Mouse (Mus musculus) thymus, postnatal 4 days (tissue): ENCODE measurements at regions not wholly inside any gene's neighbourhood (a gene's known extent, or its start where the extent isn't known, plus 50 kb on each side); places are given as distances from the start of the nearest gene placed in this dataset.
A peak's percentile ranks its signal among the peaks of the same experiment; 100 is the strongest.

Experiments used
- DNase-seq: peaks from one replicate; pipeline ENCODE4 v3.0.0; 2021

DNA sequence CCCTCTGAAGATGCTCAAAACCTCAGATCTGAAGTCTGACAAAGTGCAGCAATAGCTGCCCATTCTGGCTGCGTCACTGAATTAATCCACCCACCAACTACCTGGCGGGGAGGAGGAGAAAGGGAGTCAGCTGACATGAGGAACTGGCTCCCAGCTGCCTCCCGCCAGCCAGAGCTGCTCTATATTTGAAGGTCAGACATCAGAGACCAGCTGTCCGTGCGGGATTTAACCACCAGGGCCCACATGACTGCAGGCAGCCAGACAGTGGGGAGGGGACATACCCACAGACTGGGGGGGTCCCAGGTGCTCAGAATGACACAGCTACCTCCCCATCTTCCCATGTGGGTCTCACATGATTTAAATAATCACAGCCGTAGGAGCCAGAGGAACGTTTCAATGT is 94.8 kb upstream of the Aldh1b1 start:
- no peak for DNase-seq

DNA sequence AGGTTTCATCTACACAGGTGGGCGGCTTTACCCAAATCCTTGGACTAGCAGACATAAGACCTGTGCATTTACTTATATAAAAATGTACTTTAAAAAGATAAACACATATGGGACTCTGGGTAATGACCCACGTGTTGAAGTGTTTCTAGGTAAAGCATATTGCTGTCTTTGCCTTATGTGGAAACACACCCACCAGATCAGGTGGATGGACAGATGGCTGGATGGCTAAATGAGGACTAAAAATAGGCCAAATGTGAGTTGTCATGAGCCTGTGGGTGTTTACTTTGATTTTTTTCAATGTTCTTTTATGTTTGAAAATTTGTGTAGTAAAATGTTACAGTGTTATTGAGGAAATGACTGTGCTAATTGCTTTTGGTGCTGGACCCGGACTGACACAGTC is 99.2 kb upstream of the Aldh1b1 start:
- DNase-seq = no peak

DNA sequence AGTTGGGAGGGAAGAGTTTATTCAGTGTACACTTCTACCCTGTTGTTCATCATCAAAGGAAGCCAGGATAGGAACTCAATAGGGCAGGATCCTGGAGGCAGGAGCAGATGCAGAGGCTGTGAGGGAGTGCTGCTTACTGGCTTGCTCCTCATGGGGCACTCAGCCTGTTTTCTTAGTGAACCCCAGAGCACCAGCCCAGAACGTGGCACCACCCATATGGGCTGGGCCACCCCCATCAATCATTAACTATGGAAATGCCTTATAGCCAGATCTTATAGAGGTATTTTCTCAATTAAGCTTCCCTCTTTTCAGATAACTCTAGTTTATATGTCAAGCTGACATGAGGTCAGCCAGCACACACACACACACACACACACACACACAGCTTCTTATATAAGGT is 103.6 kb upstream of the Aldh1b1 start:
- DNase-seq = no peak

DNA sequence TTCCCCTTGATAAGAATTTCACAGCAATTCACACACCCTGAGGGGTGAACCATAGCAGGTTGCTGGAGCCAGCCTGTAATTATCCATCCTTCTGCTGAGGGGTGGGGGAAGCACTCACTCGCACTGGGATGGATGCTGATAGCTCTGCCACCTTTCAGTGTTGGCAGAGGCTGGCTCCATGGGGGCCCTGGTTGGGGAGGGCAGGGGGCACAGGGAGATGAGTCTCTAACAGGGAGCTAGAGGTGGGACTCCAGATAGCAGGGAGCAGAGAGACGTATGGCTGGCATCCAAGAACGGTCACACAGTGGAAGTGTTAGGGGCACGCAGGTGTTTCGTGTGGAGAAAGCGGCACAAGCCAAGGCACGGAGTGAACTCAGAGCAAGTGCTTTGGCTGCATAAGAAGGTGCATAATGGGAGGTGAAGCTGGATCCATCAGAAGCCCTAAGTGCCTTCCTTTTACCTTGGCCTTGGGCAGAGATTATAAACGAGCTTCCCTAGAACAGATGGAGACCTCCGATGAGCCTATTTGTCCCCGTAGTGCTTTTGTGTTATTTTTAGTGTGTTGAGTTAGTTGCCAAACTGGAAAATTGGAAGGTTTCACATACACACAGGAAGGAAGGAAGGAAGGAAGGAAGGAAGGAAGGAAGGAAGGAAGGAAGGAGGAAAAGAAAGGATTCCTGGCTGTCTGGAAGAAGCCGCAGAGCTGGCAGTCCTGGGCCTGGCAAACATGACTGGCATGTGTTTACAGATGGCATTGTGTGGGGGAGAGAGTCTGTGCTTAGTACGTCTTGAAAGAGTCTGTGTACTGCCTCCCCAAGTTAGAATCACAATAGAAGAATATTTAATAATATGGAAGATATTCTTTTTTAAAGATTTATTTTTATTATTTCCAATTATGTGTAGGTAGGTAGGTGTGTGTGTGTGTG is 108.6 kb upstream of the Aldh1b1 start:
- no peak for DNase-seq

DNA sequence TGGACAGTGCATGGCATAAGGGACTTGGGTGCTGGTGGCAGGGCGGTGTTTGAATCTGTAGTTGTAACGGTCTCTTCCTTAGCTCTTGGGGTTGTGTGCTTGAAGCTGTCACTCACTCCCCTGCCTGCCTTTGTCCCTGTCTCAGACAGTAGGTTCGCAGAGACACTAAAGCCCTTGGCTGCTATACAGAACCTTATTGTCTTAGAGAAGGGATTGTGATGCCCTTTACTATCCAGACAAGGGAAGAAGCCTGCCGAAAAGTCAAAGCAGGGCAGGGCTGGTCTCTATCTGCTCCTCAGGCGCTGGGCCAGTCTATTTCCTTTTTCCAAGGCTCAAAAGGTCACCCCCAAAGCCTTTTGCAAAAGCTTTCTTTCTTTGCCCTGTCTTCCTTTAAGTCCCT is 109.2 kb upstream of the Aldh1b1 start:
- no peak for DNase-seq

DNA sequence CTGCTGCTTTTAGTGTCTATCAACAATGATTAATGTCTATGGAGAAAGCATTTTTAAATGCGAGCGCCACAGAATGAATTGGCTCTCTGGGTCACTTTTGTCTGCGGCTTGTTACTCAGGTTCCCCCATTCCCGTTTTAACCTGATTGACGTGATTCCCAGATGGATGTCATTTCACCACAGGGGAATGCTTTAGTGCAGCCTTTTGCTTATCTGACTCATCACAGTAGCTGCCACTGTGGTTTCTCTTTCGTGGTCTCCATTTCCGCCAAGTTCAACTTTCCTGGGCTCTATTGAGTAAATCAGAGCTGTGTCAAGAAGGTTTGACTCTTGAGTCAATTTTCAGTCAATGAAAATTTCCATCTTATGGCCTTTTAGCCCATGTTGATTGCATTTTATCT is 110.6 kb upstream of the Aldh1b1 start:
- DNase-seq = no peak

DNA sequence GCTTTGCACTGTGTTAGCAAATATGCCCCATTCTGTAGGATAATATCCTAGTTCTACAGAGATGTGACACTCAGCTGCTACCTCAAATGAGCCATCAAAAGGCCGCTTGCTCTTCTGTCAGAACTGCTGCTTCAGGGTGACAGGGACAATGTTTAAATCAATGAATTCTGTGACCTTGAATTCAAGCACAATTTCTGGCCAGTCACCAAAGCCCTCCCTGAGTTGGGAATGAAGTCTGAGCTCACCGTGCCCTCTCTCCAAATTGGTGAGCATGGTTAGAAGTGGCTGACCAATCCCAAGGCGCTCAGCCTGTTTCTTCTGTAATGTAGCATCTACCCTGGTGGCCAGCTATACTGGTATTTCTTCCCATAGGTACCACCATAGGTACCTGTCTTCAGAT is 113.8 kb upstream of the Aldh1b1 start:
- DNase-seq = no peak

DNA sequence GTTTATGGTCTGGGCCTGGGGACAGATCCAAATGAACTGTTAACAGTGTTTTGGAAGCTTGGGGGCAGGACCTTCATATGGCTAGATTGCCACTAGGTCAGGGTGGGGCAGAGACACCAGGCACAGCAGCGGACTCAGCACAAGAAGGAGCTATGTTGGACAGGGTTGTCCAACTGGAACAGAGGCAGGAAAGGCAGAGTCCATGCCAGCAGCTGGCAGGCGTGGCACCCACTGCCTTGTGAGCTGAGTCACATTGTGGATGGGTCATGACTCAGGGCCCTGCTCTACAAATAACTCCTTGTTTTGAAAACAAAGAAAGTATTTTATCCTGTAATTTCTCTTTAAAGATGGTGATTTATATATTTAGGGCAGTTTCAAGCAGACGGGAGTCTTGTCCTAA is 115.6 kb upstream of the Aldh1b1 start:
- DNase-seq = no peak

DNA sequence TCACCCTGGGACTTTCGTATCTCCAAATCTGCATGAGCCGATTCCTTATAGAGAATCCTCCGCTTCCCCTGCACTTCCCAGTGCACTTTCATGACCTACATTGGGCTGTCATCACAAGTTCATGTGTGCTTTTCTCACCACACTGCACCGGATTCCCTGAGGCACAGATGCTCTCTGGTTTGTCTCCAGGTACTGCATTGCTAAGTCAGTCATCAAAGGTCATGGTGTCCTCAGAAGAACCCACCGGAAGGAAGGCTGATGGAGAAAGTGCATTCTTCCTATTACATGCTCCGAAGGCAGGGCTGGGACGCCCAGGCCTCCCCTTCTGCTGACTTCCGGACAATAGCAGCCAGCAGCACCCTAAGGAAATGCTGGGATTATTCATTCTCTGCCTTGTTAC is 116.1 kb upstream of the Aldh1b1 start:
- DNase-seq = no peak

DNA sequence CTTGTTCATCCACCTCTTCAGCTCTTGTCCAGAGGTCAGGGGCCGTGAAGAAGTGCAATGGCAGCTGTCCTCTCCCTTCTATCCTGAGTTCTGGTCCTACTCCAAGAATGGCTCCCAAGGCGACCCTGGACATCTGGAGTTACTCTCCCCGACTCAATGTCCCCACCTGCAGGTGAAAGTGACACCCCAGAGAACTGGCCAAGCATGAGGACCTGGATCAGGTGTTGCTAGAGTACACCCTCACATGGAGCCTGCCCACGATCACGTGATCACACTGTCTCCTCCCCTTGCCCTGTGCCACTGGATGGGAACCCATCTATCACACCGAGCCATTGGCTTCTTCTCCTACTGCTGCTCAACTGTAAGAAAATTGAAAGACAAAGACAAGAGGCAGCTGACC is 122.7 kb upstream of the Aldh1b1 start:
- peak; percentile 21 for DNase-seq

DNA sequence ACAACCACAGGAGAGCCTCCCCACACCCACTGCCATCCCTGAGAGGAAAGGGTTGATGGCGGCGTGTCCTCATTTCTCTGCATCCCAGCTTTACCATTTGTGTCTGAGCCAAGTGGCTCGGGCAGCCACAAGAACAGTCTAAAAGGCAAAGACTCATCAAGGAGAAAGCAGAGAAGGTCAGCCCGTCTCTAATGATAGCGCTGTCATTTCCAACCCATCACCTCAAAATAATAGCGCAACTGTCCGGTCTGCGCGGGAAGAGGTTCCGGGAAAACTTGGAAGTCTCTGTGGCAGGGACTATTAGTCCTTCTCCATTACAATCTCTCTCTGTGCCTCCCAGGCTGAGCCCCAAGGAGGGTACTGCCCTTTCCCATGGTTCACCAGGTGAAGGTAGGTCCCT is 124.5 kb upstream of the Aldh1b1 start:
- no peak for DNase-seq

DNA sequence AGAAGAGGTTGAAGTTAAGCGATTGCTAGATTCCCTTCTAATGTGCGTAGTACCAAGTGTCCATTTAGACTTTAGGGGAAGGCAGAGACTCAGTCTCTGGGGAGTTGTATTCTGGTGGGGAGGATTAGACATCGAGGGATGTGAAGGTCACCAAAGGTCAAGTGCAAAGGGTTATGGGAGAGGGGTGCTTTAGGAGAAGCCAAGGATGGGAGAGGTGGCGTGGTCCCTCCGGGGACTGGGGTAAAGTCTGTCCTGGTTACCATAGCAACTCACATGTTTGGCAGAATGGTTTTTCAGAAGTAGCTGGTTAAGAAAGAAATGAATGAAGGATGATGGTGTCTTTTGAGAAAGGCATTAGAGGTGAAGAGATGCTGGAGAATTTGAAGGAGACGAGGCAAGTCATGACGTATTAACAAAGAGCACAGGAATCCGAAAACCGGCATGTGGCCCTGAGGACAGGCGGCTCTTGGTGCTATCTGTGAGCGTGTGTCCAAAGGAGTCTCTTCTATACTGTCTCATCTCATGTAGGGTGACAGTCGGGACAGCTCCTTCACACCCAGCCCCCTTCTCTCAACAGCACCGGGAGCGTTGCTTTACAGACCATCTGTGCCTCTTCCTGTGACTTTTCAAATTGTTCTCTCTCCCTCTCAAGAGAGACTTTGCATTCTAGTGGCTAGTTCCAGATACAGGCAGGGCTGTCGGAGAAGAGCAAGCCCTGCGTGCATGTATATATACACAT is 125.6 kb upstream of the Aldh1b1 start:
- no peak for DNase-seq

DNA sequence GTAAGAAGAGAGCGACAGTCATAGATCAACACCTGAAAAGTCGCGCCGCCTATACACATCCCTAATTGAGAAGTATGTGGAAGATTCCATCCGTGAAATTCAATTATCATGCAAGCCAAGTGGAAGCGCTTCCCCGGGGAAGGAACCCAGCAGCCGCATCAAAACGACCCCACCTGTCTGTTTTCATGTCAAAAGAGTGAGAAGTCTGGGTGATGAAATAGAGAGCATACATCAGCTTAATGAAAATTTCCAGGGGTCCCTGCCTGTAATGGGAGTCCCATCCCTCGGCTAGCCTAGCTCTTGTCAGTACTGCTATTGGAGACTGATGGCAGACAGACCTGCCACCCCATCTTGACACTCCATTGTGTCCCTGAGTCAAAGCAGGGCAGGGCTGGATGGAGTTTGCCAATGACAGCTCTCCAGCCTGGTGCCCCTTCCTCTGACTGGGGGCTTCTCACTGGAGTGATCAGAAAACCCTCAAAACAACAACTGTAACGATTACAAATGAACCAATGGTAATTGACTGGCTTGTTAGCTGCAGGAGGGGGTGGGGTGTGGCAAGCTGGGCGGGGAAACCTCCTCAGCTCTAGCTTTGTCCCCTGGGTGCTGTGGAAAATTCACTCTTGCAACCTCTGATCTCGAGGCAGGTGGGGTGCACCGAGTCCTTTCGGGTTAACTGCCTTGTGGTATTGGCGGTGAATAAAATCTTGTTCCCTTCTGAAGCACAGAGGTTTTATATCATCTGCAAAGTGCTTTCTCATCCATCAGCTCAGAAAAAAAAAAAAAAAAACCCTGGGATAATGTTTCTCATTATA is 126.4 kb upstream of the Aldh1b1 start:
- DNase-seq = peak; percentile 35

DNA sequence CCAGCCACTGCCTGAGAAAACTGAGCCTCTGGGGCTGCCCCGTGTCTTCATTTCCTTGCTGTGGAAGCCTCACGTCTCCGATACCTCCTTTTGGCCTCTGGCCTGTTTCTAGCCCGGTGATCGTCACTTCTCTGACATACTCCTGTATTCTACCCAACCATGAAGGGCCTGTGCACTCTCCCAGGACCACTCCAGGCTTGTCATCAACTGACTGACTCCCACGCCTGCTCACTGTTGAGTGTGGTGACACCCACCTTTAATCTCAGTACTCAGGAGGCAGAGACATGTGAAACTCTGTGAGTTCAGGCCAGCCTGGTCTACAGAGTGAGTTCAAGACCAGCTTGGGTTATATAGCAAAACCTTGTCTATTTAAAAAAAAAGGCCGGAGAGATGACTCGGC is 132.1 kb upstream of the Shb start:
- DNase-seq = no peak

DNA sequence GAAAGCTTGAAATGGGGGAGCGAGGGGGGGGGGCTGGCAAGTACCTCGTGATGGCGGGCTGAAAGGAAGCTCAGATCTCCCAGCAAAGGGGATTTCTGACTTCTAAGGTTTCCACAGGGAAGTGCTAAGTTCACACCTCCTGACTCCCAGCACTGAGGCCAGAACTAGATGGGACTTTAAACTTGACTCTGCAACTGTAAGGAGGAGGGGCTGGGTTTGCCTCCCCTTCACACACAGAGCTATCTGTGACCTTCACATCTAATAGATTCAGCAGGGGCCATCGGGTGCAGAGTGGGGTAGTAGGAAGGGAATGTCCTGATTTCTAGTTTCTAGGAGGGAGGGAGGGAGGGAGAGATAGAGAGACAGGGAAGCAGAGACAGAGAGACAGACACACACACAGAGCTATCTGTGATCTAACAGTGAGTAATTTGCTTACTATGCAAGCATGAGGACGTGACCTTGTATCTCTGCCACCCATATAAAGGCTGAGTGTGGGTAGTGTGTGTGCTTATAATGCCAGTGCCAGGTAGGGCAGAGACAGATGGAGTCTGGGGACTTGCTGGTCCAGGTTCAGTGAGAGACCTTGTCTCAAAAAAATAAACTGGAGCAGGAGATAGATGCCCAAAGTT is 125.2 kb upstream of the Shb start:
- DNase-seq = no peak

DNA sequence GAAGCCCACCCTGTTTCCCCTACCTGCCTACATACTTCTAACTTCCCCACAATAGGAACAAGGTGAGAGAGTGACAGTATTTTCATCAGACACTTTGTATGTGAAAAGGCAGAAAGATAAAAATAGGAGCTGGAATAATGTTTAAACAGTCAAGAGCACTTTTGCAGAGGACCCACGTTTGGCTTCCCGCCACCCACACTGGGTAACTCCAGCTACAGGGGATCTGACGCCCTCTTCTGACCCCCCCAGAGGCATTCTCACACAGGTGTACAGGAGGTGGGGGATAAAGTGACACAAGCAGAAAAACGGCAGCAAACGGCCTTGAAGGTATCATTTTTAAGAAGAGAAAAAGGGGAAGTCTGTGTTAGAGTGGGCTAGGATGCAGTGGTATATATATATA is 123.5 kb upstream of the Shb start:
- DNase-seq = no peak

DNA sequence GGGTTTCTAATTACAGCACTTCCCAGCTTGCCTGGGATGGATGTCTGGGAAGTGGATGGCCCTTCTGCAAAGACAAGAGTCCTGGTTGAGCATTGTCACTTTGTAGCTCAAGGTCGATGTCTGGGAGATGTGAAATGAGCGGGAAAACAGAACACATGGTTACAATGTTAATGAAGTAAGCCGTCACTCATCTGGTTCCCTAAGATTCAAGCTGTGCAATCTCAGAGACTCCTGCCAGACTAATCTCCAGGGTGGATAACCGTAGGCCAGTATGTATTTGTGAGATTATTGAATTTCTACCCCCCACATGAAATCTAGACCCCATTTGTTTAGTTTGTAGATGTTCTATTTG is 122.5 kb upstream of the Shb start:
- DNase-seq = no peak

DNA sequence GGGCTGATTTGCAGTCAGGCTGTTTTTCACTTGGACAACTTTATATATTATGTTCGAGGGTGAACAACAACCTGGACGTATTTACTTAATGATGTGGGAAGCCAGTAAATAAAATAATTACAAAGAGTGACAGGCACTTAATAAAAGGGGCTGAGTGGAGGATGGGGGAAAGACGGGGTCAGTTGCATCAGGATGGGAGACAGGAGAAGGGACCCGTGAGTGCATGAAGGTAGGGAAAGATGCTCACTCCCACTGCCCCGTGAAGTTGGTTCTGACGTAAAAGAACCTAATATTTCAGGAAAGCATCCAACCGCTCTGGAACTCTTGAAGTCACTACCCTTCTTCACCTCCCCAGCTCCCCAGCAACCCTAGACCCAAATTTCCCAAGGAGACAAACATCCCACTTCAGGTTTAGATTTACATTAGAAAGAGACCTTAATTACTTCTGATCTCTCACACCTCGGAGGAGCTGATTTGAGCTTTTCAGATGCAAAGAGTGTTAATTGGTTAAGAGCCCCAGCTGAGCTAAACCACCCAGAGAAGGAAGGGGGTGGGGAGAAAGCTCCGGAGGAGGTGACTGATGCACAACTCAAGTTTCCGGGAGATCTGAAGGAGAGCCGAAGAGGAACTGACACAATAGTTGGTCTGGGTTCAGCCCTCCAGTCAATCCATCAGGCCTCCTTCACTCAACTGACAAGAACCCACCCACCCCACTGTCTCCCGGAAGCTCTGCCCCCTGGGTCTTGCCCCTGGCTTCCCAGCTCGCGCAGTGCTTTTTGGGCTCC is 121.9 kb upstream of the Shb start:
- DNase-seq = peak; percentile 33

DNA sequence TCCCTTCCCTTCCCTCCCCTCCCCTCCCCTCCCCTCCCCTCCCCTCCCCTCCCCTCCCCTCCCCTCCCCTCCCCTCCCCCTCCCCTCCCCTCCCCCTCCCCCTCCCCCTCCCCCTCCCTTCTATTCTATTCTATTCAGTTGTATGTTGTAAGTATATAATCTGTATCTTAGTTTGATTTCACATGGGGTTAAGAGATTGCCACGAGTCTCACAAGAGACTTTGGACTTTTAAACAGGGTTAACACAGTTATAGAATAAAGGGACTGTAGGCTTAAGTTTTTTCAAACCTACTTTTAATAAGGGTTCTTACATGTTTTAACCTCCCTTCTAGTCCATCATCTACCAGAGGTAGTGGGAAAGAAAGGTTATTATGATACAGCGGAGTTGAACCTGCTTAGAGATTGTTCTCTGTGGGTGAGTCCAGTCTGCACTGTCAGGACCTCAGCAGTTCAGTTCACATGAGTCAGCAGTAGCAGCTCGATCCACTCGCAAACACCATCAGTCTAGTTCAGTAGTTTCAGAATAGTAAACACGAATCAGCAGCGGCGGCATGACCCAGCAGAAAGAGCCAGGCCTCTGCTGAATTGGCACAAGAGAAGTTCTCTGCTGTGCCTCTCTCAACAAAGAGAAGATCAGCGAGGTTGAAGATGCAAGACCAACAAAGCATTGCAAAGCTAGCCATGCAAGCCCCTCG is 116.8 kb upstream of the Shb start:
- no peak for DNase-seq

DNA sequence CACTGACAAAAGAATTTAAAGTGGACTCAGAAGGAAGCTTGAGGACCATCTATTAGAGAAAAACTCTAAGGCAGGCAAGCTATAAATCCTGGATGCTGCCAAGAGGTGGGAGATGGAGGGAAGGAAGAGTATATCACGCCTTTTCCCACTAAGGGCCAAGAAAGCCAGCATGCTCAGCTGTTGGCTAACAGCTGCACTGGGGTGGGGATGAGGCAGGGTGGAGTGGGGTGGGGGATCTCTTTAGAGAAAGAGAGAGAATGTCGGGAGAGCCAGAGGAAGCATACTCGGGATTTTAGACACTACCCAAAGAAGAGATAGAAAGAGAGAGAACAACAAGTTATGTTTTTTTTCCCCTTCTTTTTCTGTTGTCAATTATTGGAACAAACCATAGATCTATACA is 115.2 kb upstream of the Shb start:
- no peak for DNase-seq

DNA sequence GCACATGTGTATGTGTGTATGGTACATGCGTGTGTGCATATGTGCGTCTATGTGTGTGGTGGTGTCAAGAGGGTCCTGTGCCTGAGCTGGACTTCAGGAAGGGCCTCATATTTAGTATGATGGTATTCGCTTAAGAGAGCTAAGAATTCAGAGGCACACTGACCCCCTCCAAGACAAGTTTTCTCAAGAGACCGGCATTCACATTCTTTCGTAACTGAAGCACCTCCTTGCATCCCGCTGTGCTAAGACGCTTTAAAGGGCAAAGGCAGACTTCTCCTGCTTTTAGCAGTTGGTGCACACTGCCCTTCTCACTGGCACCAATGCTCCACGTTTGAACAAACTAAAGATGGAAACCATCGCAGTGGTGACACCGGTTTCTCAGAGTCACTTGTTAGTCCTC is 110.3 kb upstream of the Shb start:
- no peak for DNase-seq

DNA sequence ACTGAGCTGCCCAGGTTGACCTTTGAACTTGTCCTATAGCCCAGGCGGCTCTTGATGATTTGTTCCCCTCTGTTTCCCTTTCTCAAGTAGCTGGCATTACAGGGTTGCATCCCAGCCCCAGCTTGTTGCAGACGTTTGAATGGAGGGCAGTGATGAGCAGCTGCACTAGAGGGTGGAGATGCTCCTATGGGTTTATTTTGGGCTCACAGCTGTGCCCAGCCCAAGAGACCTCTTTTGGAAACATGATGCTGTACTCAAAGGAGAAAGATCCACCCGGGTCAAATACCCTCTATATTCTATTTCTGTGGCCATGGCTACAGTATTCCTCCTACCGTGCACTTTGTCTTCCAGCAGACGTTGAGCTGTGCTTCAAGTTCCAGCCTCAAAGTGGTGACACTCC is 109.0 kb upstream of the Shb start:
- no peak for DNase-seq
